Mouse (Mus musculus) testis, adult 2 months (tissue): ENCODE data around the gene Slc52a3.

Experiments
- CTCF ChIP-seq: fragments of 200-500 bp; IDR thresholded peaks from 2 replicates; pipeline ENCODE4 v1.5.1; 2012; ENCODE audit warnings: low read depth, mild to moderate bottlenecking, inconsistent platforms, low read length, moderate library complexity; ENCODE audit not compliant: control insufficient read depth, insufficient read depth, insufficient replicate concordance
- POLR2A ChIP-seq: fragments of 200-500 bp; IDR thresholded peaks from 2 replicates; pipeline ENCODE4 v1.6.1; 2012; ENCODE audit warnings: low read depth, mild to moderate bottlenecking, inconsistent platforms, low read length, moderate library complexity; ENCODE audit not compliant: control insufficient read depth

DNA sequence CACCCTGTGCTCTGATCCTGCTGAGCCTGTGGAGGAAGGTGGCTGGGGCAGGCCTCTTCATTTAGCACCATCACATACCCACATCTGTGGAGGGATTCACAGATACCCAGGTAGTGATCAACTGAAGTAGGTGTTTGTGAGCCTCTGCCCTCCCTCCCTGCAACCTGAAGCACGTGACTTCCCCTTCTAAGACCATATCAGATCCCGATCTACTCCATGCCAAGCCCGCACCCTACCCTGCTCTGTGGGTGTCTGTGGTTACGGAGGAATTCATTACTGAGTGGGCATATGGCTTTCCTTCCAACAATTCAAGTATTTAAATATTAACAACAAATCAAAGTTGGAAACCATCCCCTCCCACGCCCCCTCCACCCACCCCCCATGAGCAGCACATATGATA is 33.0 kb upstream of the Slc52a3 start:
- TF ChIP-seq POLR2A (no peak), CTCF (no peak)
